Mouse (Mus musculus) layer of hippocampus, postnatal 14 days (tissue): Measurements from ENCODE around the gene Myl3. TPM values are rescaled to one million over a fixed set of nuclear protein-coding genes. Genes with fewer than 3 reads are reported as not detected.
A peak's percentile ranks its signal among the peaks of the same experiment; 100 is the strongest.

ENCODE experiments used
- DNase-seq, 2 experiments: peaks; one replicate each; pipeline ENCODE4 v3.0.0; 2021 to 2022; ENCODE audit warnings: low spot score in 2 of 2, mixed read lengths in 1 of 2
- total RNA-seq, 2 experiments: library from RNA; stranded (reverse); gene quantifications; 2 replicates each; pipeline ENCODE4 v1.2.3; 2021

Myl3 gene
- total RNA-seq, 2 experiments from 2014 or later: not detected

- peak in 1 of 2 experiments; percentile 43 for DNase-seq
Measured at GRCm38 (mm10) chr9:110759265-110759664, 17.6 kb downstream of the Myl3 start.

GRCm38 (mm10) chr9:110760886-110761285, 19.2 kb downstream of the Myl3 start:
- DNase-seq: no peak

- DNase-seq: no peak
Measured at GRCm38 (mm10) chr9:110762763-110763162, 21.1 kb downstream of the Myl3 start.

- no peak for DNase-seq
Measured at GRCm38 (mm10) chr9:110763405-110763804, 21.7 kb downstream of the Myl3 start.

GRCm38 (mm10) chr9:110772336-110772735, 30.7 kb downstream of the Myl3 start:
- no peak for DNase-seq

GRCm38 (mm10) chr9:110774403-110775268, 33.0 kb downstream of the Myl3 start:
- DNase-seq: no peak

- no peak for DNase-seq
Measured at GRCm38 (mm10) chr9:110775269-110776022, 33.8 kb downstream of the Myl3 start.

- no peak for DNase-seq
Measured at GRCm38 (mm10) chr9:110778100-110778499, 36.4 kb downstream of the Myl3 start.

GRCm38 (mm10) chr9:110778559-110778958, 36.9 kb downstream of the Myl3 start:
- DNase-seq: no peak

- DNase-seq: no peak
Measured at GRCm38 (mm10) chr9:110779242-110779913, 37.7 kb downstream of the Myl3 start.

- DNase-seq: peak; percentile 94 to 96
Measured at GRCm38 (mm10) chr9:110781256-110781721, 39.6 kb downstream of the Myl3 start.

GRCm38 (mm10) chr9:110781731-110782130, 40.1 kb downstream of the Myl3 start:
- peak; percentile 80 to 85 for DNase-seq

GRCm38 (mm10) chr9:110783611-110784010, 42.0 kb downstream of the Myl3 start:
- DNase-seq: no peak

GRCm38 (mm10) chr9:110788169-110788568, 46.5 kb downstream of the Myl3 start:
- DNase-seq: no peak

- DNase-seq: no peak
Measured at GRCm38 (mm10) chr9:110790462-110790861, 48.8 kb downstream of the Myl3 start.

GRCm38 (mm10) chr9:110797013-110797412, 55.4 kb downstream of the Myl3 start:
- no peak for DNase-seq

GRCm38 (mm10) chr9:110797866-110798265, 56.2 kb downstream of the Myl3 start, which contains the start of gene Prss42:
TSS of gene Prss42 (plus strand) at chr9:110798166.
- no peak for DNase-seq

GRCm38 (mm10) chr9:110800834-110801479, 59.3 kb downstream of the Myl3 start:
- no peak for DNase-seq

GRCm38 (mm10) chr9:110803294-110803693, 61.6 kb downstream of the Myl3 start:
- no peak for DNase-seq

GRCm38 (mm10) chr9:110810051-110810450, 68.4 kb downstream of the Myl3 start:
- no peak for DNase-seq

GRCm38 (mm10) chr9:110813789-110814188, 72.1 kb downstream of the Myl3 start, which contains the start of gene Prss44:
TSS of gene Prss44 (plus strand) at chr9:110813994.
- DNase-seq: no peak
